Mouse (Mus musculus) adrenal gland, postnatal 36 days (tissue): ENCODE results near the gene Mylk4. TPM values are rescaled to one million over a fixed set of nuclear protein-coding genes. Genes with fewer than 3 reads are reported as not detected.

Experiments used
- total RNA-seq, 2 experiments: library from RNA; stranded (reverse); gene quantifications; 2 replicates each; pipeline ENCODE4 v1.2.3; 2021

The Mylk4 gene
- total RNA-seq, 2 experiments from 2014 or later: not detected

Other genes starting within 250 kb of the Mylk4 start
- gene Wrnip1, start 18.1 kb upstream of the Mylk4 start, total RNA-seq: 10 to 100 TPM; 37.0 to 48.8 TPM
- gene D930007J09Rik, start 18.9 kb upstream of the Mylk4 start, total RNA-seq: not detected
- 100 to 1,000 TPM in 1 of 2 experiments, 1 to 10 TPM in 1; 8.7 to 154 TPM for gene Serpinb1a, start 67.2 kb upstream of the Mylk4 start, total RNA-seq
- gene Serpinb1c, start 114.3 kb upstream of the Mylk4 start, total RNA-seq: not detected
- gene Serpinb6b, start 181.3 kb upstream of the Mylk4 start, total RNA-seq: 10 to 100 TPM; 22.0 to 38.0 TPM
- 10 to 100 TPM; 18.7 to 20.0 TPM for gene Serpinb9, start 219.3 kb upstream of the Mylk4 start, total RNA-seq
- gene Serpinb9b, start 243.5 kb upstream of the Mylk4 start, total RNA-seq: under 1 TPM; 0.13 to 0.16 TPM